Mouse (Mus musculus): Measurements from ENCODE around the gene Hyal3.

Gene Hyal3

GRCm38 (mm10) chr9:107617461-107617860 lies 36.8 kb downstream of the Hyal3 start:
- no peak for DNase-seq (ENCODE audit: low spot score in 2 of 2)

GRCm38 (mm10) chr9:107618098-107618497 lies 37.5 kb downstream of the Hyal3 start:
- DNase-seq (ENCODE audit: low spot score in 2 of 2), result no peak

DNA sequence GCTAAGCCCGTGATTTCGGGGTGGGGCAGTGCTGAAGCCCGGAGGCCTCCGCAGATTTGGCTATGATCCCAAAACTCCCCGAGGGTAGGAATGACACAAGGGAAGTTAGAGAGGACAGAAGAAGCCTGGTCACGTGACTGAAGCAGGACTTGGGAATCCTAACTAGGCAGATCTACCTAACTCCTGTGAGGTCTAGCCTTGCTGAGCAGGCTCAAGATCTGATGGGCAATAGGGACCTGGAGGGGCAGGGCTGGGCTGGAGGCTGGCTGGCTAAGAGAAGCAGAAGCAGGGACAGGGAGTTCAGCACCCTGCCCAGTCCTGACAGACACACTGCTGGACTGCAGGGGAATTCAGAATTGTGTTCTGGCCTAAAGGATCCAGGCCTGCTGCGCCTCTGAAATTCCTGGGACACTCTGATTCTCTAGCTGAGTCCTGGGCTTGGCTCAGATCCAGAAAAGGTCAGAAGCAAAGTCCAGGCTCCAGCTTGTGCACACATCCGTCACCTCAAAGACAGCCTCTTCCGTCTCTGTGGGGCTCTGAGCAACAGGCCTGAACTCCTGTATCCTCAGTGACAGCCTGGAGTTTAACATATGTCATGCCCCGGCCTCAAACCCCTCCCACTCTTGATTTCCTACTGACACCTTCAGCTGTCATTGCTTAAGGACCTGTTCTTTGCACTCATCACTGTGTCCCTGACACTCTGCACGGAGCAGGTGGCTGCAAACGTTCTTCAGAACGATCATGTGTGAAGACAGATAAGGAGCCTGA lies 38.3 kb downstream of the Hyal3 start:
- DNase-seq (ENCODE audit: low spot score in 2 of 2), result no peak

DNA sequence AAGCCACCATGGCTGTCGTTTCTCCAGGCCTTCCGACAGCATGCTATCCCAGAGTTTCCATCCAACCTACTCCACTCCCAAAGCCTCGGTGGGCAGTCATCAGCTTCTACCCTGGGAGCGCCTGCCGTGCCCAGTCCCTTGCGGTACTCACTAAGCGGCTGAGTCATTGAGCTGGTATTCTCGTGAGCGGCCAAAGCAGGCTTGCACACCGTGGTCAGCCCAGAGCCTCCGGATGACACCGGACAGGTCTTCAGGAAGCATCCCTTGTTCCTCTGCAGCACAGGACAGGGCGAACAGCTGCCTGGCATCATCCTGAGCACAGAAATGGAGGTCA lies 38.9 kb downstream of the Hyal3 start:
- no peak for DNase-seq (ENCODE audit: low spot score in 2 of 2)

DNA sequence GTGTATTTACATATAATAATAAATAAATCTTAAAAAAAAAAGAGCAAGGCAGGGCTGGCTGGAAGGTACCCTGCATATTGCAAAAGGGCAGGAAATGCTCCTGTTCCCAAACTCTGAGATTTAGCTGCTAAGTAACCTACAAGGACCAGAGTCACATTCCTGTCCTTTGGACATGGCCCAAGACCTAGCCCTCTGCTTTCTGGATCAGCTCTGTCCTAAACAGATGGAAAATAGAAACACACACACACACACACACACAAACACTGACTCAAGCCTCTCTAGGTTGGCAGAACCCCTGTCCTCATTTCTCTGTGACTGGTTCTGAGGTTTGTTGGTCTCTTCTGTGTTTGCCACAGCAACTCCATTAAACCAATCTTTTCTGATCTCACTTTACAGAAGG lies 40.3 kb downstream of the Hyal3 start:
- DNase-seq (ENCODE audit: low spot score in 2 of 2), result no peak

DNA sequence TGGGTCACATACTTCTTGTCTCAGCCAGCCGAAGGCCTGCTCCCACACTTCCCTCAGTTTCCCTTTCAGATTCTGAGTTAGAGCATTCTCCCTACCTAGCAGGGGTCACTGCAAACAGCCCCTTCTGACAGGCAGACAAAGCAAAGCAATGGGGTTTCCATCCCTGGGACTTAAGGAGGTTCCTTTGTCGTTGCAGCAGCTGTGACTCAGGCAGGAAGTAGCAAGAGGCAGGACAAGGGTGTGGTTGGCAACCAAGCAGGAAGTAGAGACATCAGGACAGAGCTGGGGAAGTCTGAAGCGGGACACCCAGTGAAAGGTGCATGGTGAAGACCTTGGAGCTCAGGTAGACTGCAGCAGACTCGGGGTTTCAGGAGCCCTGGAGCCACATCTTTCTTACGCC lies 43.9 kb downstream of the Hyal3 start:
- peak; percentile 51 to 52 for DNase-seq (ENCODE audit: low spot score in 2 of 2)

DNA sequence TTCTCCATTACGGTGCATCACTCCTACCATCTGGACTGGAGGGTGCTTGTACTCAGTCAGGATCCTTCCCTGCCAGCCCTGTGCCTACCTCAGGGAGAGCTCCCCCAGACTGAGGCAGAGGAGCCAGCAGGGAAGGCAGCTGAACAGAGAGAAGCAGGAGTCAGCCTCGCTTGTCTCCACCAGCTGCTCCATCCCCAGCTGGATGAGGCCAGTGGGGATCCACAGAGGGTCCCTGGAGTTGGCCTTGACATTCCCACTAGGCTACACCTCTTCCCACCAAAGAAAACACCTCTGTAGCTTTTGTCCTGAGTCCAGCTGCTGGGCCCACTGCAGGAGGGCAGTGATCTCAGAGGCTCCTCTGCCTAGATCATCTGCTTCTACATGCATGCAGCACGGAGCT lies 44.3 kb downstream of the Hyal3 start:
- DNase-seq (ENCODE audit: low spot score in 2 of 2), result no peak

GRCm38 (mm10) chr9:107625351-107626128 lies 44.9 kb downstream of the Hyal3 start:
- DNase-seq (ENCODE audit: low spot score in 2 of 2), result no peak

DNA sequence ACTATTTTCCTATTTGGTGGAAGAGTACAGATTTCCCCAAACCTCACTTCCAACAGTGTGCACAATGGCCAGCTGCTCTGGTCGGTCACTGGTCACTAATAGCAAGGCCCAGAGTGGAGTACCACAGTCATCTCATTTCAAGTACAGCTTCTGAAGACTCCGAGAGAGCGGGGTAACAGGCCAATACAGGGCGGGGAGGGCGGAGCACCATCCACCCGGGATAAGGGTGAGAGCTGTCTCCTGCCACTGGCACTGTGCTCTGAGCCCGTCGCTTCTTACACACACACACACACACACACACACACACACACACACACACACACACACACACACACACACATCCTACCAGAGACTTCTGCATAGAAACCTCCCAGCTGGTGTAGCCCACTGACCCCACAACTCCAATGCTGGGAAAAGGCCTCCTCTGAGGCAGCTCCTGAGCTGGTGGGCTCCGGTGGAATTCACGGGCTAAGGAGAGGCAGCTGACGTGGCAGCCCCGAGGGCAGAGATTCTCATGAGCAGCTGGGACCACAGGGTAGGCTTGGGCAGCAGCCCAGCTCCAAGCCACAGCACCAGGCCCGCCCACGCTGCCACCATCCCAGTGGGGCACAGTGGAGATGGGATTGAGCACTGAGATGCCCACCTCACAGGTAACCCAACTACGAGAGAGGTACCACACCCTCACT lies 45.7 kb downstream of the Hyal3 start:
- no peak for DNase-seq (ENCODE audit: low spot score in 2 of 2)

DNA sequence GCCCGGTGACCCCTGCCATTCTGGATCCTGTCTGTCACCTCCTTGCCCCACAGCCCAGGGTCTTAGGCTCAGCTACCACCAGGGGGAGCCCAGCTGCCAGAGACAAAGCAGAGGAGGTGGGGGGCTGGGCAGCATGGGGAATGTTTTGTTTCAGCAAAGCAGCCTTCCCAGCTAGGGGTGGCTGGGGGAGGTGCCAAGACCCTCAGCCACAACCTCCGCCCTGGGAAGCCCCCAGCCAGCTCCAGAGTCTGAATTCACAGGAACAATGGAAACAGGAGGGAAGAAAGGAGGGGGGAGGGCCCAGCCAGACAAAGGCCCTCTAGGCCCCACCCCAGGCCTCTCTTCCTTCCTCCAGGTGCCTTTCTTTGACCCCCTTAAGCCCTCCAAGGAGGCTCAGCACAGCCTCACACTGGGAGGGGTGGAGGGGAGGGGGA lies 46.2 kb downstream of the Hyal3 start:
- DNase-seq (ENCODE audit: low spot score in 2 of 2), result peak; percentile 76 to 86

DNA sequence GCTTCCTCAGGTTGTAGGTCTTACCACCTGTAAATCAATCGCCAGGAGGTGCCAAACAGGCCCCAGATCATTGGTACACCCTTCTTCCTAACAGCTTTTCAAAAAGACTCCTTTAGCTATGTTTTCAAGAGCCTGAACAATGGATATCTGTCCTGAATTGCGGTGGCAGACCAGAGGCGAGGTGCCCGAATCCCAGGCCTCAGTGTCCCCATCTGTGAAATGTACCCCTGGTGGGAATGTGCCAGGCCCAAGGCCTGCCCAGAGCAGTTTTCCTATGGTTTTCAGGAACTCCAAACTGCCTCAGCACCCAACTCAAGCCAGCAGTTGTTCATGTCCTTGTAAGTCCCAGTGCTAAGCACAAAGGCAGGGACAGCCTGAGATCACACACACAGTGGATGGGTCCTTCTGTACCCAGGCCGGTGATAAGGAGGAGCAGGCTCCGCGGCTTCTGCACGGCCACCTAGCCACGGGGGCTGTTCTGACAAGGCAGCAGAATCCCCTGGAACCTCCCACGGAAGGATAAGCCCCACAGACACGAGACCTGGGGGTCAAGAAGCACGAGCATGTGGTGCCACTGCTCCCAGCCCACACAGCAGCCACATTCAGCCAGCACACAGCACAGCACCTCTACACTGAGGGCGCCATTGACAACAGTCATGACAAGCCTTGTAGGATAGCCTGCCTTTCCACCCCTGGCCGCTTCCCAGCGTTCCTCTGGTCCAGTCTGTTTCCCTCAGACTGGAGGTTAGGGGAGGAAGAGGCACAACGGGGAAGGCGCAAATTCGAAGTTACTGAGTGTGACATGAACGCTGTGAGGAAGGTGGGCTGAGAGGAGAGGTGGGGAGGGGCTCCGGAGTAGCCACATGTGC lies 47.0 kb downstream of the Hyal3 start:
- DNase-seq (ENCODE audit: low spot score in 2 of 2), result no peak

GRCm38 (mm10) chr9:107628721-107629410 lies 48.2 kb downstream of the Hyal3 start:
- DNase-seq (ENCODE audit: low spot score in 2 of 2), result peak in 1 of 2 experiments; percentile 76

DNA sequence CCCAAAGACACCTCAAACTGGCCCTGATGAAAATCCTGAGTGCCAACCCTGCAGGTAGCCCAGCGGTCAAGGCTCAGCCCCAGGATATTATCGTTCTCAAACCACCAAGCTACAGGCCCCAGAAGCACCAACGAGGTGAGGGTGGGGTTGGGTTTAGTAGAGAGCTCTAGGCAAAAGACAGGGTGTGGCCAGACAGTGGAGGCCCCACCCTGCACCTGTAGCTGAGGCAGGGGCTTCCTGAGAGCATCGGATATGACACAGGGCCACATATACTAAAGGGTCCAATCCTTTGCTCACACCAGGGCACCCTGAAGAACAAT lies 48.8 kb downstream of the Hyal3 start:
- DNase-seq (ENCODE audit: low spot score in 2 of 2), result no peak

DNA sequence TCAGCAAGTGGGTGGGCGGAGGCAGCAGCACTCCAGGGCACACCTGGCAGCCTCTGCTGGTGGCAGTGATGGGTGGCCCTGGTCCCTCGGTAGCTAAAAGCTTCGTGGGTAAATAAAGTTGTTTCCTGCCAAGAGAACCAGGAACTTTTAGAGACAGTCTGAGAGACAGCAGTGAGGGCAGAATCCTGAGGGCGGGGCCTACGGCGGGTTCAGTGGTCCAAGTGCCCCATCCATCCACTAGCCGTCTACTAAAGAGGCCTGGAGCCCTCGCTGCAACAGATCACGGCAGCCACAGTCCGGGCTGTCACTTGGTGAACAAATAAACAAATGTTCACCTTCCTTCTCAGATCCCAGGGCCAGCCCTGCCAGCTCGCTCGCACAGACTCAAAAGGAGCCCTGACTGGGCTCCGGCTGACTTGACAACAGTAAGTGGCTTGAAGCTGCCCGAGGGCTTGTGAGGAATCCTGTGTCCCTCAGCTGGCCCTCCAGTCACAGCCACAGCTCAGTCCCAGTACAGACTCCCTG lies 49.3 kb downstream of the Hyal3 start:
- no peak for DNase-seq (ENCODE audit: low spot score in 2 of 2)

GRCm38 (mm10) chr9:107630576-107630975 lies 50.0 kb downstream of the Hyal3 start:
- DNase-seq (ENCODE audit: low spot score in 2 of 2), result no peak

DNA sequence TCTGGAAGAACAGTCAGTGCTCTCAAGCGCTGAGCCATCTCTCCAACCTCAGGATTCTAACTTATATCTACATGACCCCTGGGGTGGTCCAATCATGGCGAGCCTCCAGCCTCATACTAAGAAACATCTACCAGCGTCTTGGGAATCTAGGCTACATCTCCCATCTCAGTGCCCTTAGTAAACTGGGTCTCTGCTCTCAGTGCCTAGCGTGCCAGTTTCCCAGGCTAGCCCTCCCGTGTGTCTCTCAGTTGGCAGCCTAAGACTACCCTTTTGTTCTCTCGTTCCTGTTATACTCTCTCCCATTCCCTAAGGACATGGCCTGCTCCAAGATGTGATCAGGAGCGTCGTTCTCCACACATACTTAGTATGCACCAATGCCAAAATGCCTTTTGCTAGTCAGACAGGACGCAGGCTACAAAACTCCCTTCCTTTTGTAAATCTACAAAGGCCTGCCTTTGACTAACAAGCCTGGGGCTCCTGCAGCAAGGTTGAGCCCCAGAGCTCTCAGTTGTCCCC lies 50.8 kb downstream of the Hyal3 start:
- no peak for DNase-seq (ENCODE audit: low spot score in 2 of 2)

DNA sequence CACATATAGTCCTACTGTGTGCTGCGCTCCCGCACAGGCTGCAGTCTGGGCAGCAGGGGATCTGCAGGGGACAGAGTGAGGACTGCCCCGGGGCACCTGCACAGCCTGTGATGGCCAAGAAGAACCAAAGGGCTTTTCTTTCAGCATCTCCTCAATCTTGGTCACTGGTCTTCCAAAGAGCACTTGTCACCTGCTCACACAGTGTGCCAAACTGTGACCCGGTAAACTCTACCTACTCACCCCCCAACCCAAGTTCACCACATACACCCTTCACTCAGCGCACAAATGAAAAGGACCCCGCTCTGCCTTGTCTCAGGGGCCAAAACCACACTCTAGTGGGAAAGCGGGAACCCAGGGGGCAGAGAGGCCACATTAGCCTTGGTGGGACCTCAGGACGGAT lies 51.2 kb downstream of the Hyal3 start:
- DNase-seq (ENCODE audit: low spot score in 2 of 2), result no peak

DNA sequence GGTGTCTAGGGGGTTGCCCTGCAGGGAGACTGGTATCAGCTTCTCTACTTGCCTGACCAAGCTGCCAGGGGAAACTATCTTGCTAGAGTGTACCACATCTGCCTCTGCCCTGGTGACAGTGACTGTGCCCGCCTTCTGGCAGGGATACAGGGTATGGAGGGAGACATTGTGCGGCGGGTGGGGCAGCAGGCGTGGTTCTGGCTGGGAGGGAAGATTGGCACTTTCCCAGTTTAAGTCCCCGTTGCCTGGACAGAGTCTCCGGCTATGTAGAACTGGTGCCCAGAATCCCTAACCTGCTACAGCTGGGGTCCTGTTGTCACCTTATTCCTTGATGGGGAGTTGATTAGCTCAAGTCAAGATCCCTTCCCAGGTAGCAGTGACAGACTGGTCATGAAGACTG lies 51.9 kb downstream of the Hyal3 start:
- no peak for DNase-seq (ENCODE audit: low spot score in 2 of 2)

DNA sequence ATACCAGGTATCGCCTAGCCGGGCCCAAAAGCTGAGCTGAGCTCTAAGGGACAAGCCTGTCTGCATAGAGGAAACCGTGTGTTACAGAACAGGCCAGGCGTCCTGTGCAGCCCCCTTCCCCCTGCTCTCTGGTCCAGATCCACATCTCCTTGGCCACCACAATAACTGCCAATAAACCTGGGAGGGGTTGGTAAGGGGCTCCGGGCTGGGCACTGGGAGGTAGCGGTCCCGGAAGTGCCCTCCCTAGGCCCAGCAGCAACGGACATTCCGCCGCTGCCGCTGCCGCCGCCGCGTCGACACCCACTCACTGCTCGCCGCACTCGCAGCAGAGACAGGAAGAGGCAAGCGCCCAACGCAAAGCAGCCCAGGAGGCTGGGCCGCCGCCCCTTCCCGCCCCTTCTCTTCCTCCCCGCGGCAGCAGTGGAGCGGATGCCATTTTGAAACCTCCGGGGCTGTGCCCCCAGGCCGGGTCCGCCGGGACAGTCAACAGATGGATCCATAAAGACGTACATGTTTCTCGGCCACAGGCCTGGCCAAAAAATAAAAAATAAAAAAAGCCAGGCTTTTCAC lies 52.6 kb downstream of the Hyal3 start:
- DNase-seq (ENCODE audit: low spot score in 2 of 2), result peak; percentile 83 to 86

DNA sequence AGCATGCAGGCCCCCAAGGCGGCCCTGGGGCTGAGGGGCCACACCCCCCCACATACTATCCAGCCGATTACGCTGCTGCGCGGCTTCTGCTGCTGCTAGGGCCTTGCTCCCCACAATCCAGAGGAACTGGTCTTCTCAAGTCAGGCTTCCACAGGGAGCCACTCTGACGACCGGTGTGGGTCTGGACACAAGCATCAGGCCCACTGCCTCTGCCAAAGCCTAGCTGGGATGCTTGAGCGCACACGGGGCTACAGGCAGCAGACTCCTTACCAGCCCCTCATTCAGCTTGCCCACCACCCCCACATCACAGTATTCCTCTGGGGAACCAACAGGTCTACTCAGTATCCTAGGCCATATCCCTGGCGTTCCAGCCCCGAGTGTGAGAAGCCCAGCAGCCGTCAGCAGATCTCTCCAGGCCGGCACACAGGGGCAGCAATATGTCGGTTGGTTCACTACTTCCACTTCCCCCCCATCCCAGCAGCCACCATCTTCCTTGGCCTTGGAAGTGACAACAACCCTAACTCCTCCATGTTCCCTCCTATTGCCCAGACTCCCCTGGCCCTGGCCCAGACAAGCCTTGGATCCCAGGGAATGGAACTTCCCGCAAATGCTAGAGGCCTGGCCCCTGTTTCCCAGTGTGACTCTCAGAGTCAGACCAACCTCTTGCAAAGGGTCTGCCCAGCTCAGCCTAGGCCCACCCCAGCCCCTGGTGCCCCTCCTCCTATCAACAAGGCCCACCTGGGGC lies 53.2 kb downstream of the Hyal3 start:
- DNase-seq (ENCODE audit: low spot score in 2 of 2), result no peak

Data from natural killer cell, adult 2 months (primary cell).